Mouse (Mus musculus) kidney, embryonic 14.5 days (tissue): ENCODE data around the gene Nek2. TPM values are rescaled to one million over a fixed set of nuclear protein-coding genes. Genes with fewer than 3 reads are reported as not detected.

Experiments used
- ATAC-seq: fragments of 200-750 bp; cut with Nextera tagmentation; 2 replicates; pipeline ENCODE4 v1.8.0; 2017; ENCODE audit warnings: moderate number of reproducible peaks, mild to moderate bottlenecking, moderate TSS enrichment, moderate library complexity; ENCODE audit not compliant: low FRiP score, low TSS enrichment
- H3K27ac ChIP-seq: fragments of 300-500 bp; sonication (generic); 2 replicates; pipeline ENCODE4 v1.5.1; 2014; ENCODE audit warnings: low read depth, mild to moderate bottlenecking, low read length, moderate library complexity, mixed read lengths
- H3K27me3 ChIP-seq: fragments of 300-500 bp; sonication (generic); 2 replicates; pipeline ENCODE4 v1.6.1; 2014; ENCODE audit warnings: mild to moderate bottlenecking, low read length; ENCODE audit not compliant: control insufficient read depth, insufficient read depth
- H3K36me3 ChIP-seq: fragments of 300-500 bp; sonication (generic); 2 replicates; pipeline ENCODE4 v1.6.1; 2014; ENCODE audit warnings: low read length, mixed read lengths; ENCODE audit not compliant: control insufficient read depth, insufficient read depth
- H3K4me1 ChIP-seq: fragments of 300-500 bp; sonication (generic); 2 replicates; pipeline ENCODE4 v1.6.1; 2014; ENCODE audit warnings: low read length, mixed read lengths; ENCODE audit not compliant: control insufficient read depth, insufficient read depth
- H3K4me2 ChIP-seq: fragments of 300-500 bp; sonication (generic); replicated peaks from 2 replicates; pipeline ENCODE4 v1.6.1; 2014; ENCODE audit warnings: low read depth, mild to moderate bottlenecking, low read length
- H3K4me3 ChIP-seq: fragments of 300-500 bp; sonication (generic); 2 replicates; pipeline ENCODE4 v1.5.1; 2014; ENCODE audit warnings: mild to moderate bottlenecking, low read length
- H3K9ac ChIP-seq: fragments of 300-500 bp; sonication (generic); 2 replicates; pipeline ENCODE4 v1.6.1; 2014; ENCODE audit warnings: low read depth, mild to moderate bottlenecking, low read length, moderate library complexity
- H3K9me3 ChIP-seq: fragments of 300-500 bp; sonication (generic); 2 replicates; pipeline ENCODE4 v1.6.1; 2016; ENCODE audit warnings: low read length; ENCODE audit not compliant: control insufficient read depth
- WGBS: fragments of 180-500 bp; shearing (Covaris S2); extraction: QIAGEN DNeasy Blood & Tissue Kit; methylation state at CpG from one replicate; pipeline ENCODE4 v1.1.7; 2014; 5-methylcytosine and 5-hydroxymethylcytosine counted together
- polyA plus RNA-seq: library from polyadenylated mRNA; unstranded; fragments of >200 nt; fragmentation: Nextera tagmentation; extraction: Ambion mirVana; gene quantifications from 2 replicates; pipeline ENCODE4 v1.2.1, GENCODE M21; 2014

The Nek2 gene
- polyA plus RNA-seq, 1 experiment from 2014 or later, result 45.5 TPM

DNA sequence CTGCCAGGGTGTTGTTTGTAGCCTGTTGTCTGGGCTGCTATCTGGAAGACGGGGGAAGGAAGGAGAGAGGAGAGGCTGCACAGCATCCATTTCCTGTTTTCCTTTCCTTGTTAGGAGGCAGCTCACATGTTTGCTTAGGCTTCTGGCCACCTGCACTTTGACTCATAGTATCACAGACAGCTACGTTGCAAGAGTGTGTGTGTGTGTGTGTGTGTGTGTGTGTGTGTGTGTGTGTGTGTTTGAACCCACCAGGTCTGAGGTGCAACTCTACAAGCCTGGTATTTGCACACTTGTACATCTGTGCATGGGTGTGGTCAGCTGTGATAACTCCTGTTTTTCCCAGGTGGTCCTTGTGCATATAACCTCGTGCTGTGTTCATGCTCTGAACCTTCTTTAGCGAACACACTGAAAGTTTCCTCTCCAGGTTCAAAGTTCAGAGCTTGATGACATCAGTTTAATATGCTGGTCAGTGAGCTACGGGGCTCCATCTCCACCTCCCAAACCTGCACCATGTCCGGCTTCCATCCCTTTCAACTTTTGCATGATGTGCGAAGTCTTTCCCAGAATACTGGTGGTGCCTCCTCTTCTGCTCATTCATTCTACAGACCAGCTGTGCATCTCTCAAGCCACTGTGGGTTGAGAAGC, 27.2 kb upstream of the Nek2 start:
- no peak overlapping the region for H3K9ac ChIP-seq
- H3K4me3 ChIP-seq, result no peak overlapping the region
- peak; percentile 32; the same call in 1 of the 2 replicates for ATAC-seq
- H3K27me3 ChIP-seq, result no peaks in the 10 kb centered on the region
- no peaks in the 10 kb centered on the region for H3K36me3 ChIP-seq
- H3K27ac ChIP-seq, result no peak overlapping the region
- H3K9me3 ChIP-seq, result 0 out of 2 replicates have a peak, but pooled peaks cover 3% of the 10 kb centered on the region
- H3K4me1 ChIP-seq, result no peaks in the 10 kb centered on the region
- 69% methylated on average over 7 of the region's 7 CpGs for WGBS
- no peak overlapping the region for H3K4me2 ChIP-seq

DNA sequence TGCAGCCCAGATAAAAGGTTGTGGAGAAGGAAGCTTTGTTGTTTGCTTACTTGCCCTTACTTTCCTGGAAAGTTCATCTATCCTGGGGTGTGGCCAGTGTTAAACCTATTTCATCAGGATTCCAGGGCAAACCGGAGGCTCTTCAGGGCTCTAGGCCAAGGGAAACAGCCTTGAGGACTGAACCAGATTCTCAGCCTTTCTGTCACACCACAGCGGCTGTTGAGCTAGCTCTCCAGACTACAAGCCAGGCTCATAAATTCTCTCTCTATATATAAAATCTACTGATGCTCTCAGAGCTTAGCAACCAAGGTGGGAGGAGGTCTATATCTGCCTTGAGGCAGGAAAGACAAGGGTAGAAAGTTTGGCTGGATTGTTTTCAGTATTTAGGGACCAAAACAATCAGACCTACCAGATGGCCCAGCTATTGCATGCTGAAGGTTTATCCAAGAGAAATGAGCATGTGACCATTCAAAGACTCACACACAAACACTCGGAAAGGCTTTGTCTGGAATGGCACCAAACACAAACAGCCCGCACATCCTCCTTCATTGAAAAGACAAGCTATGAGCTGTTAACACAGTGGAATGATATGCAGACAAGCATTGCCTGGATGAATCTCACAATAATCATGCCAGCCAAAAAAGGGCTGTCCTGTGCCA, 24.9 kb upstream of the Nek2 start:
- Histone ChIP-seq H3K9ac (no peak overlapping the region), H3K4me2 (no peak overlapping the region), H3K27ac (no peak overlapping the region), H3K9me3 (no peaks in the 10 kb centered on the region), H3K4me3 (no peak overlapping the region), H3K4me1 (no peaks in the 10 kb centered on the region), H3K36me3 (no peaks in the 10 kb centered on the region), H3K27me3 (no peaks in the 10 kb centered on the region)
- ATAC-seq, result no peak
- WGBS, result 79% methylated on average over 4 of the region's 4 CpGs

DNA sequence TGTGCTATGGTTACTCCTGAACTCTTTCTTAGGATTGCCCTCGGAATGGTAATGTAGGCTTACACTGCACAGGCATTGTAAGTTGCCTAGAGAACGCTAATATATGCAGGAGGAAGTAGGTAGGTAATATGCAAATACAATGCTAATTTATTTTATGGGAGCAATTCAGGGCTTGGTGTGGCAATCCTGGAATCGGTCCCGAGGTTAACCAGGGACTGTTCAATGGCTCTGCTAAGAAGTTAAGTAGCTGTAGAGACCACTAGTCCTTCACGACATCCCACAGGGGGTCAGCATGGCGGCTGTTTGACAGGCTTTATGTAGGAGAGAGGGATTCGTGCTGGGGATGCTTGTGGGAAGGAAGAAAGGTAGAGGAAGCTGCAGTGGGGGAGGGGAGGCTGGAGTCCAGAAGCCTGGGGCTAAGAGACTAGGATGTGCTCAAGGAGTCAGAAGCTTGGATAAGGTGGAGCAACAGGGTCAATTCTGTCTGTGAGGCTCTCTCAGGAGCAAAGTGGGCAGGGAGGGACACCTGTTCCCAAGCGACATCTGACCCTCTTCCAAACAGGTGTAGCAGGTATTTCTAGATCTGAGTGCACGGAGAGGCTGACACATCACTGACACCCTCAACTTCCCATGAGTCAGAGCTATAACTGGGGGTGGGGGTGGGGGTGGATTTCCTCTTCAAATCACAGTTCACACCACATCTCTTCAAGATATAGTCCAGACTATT, 19.0 kb upstream of the Nek2 start:
- no peak overlapping the region for H3K27ac ChIP-seq
- H3K4me3 ChIP-seq, result no peak overlapping the region
- ATAC-seq, result no peak
- H3K9ac ChIP-seq, result no peak overlapping the region
- H3K4me1 ChIP-seq, result no peaks in the 10 kb centered on the region
- WGBS, result 47% methylated on average over 9 of the region's 9 CpGs
- no peak overlapping the region for H3K4me2 ChIP-seq
- H3K9me3 ChIP-seq, result peaks cover 4% of the 10 kb centered on the region; the same call in 1 of the 2 replicates
- H3K27me3 ChIP-seq, result no peaks in the 10 kb centered on the region
- H3K36me3 ChIP-seq, result no peaks in the 10 kb centered on the region

- H3K4me2 ChIP-seq, result no peak overlapping the region
- no peak for ATAC-seq
Observed at GRCm38 (mm10) chr1:191802820-191803655, 18.2 kb upstream of the Nek2 start.

DNA sequence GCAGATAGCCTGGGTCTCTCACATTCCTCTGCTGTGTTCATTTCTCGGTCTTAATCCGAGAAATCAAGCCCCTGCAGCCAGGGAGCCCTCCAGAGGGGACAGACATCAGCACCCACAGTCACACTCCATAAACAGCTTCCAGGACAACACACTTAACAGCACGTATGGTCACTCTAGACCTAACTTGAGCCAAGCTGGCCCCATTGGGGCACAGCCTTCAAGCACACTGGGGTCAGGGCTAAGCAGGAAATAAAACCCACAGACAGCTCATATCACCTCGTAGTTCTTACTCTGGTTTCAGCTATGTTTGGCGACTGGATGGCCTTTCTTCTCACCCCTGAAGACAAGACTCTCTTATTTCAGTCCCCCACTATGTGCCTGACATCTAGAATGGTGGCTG, 16.5 kb upstream of the Nek2 start:
- peak; percentile 66 for ATAC-seq
- Histone ChIP-seq H3K4me2 (no peak overlapping the region), H3K27ac (no peak overlapping the region), H3K9me3 (peaks cover 4% of the 10 kb centered on the region; the same call in 1 of the 2 replicates), H3K36me3 (no peaks in the 10 kb centered on the region), H3K4me3 (no peak overlapping the region), H3K9ac (no peak overlapping the region), H3K4me1 (no peaks in the 10 kb centered on the region), H3K27me3 (no peaks in the 10 kb centered on the region)
- WGBS, result 24% methylated on average over 5 of the region's 5 CpGs

More at GRCm38 (mm10) chr1:191802820-191803655, 18.2 kb upstream of the Nek2 start:
- H3K36me3 ChIP-seq, result no peaks in the 10 kb centered on the region
- WGBS, result 57% methylated on average over 10 of the region's 10 CpGs
- H3K27ac ChIP-seq, result no peak overlapping the region
- no peaks in the 10 kb centered on the region for H3K27me3 ChIP-seq
- H3K4me3 ChIP-seq, result no peak overlapping the region
- H3K4me1 ChIP-seq, result no peaks in the 10 kb centered on the region
- H3K9me3 ChIP-seq, result peaks cover 4% of the 10 kb centered on the region; the same call in 1 of the 2 replicates
- H3K9ac ChIP-seq, result no peak overlapping the region

- Histone ChIP-seq H3K36me3 (no peaks in the 10 kb centered on the region), H3K9ac (no peak overlapping the region), H3K4me2 (no peak overlapping the region), H3K4me3 (no peak overlapping the region), H3K27me3 (no peaks in the 10 kb centered on the region), H3K4me1 (no peaks in the 10 kb centered on the region), H3K27ac (no peak overlapping the region), H3K9me3 (peaks cover 4% of the 10 kb centered on the region; the same call in 1 of the 2 replicates)
- 72% methylated on average over 6 of the region's 6 CpGs for WGBS
- ATAC-seq, result no peak
Observed at GRCm38 (mm10) chr1:191805788-191806187, 15.5 kb upstream of the Nek2 start.

DNA sequence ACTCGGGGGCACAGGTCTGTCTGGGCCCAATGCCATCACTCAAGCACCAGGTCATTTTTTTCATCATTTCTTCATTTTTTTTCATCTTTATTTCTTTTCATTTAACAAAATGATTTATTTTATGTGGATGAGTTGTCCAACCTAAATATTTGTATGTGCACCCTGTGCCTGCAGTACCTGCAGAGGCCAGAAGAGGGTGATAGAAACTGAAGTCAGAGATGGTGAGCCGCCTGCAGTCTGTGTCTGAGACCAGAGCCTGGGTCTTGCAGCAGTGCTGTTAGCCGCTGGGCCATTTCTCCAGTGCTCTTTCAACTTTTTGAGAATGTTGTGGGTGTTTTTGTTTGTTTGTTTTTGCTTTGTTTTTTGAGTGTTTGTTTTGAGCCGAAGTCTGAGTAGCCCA, 14.5 kb upstream of the Nek2 start:
- no peak overlapping the region for H3K4me3 ChIP-seq
- H3K27ac ChIP-seq, result no peak overlapping the region
- no peaks in the 10 kb centered on the region for H3K27me3 ChIP-seq
- H3K36me3 ChIP-seq, result no peaks in the 10 kb centered on the region
- peaks cover 4% of the 10 kb centered on the region; the same call in 1 of the 2 replicates for H3K9me3 ChIP-seq
- no peaks in the 10 kb centered on the region for H3K4me1 ChIP-seq
- H3K9ac ChIP-seq, result no peak overlapping the region
- ATAC-seq, result no peak
- no peak overlapping the region for H3K4me2 ChIP-seq
- WGBS, result 98% methylated on average over 4 of the region's 4 CpGs

GRCm38 (mm10) chr1:191807979-191808378, 13.3 kb upstream of the Nek2 start:
- H3K4me2 ChIP-seq, result no peak overlapping the region
- no peak for ATAC-seq
- H3K4me1 ChIP-seq, result no peaks in the 10 kb centered on the region
- WGBS, result 83% methylated on average over 7 of the region's 7 CpGs
- no peaks in the 10 kb centered on the region for H3K36me3 ChIP-seq
- H3K27me3 ChIP-seq, result no peaks in the 10 kb centered on the region
- H3K9ac ChIP-seq, result no peak overlapping the region
- no peak overlapping the region for H3K4me3 ChIP-seq
- H3K9me3 ChIP-seq, result peaks cover 4% of the 10 kb centered on the region; the same call in 1 of the 2 replicates
- H3K27ac ChIP-seq, result no peak overlapping the region
